Mouse (Mus musculus): Measurements from ENCODE around the gene Ston2.

DNA sequence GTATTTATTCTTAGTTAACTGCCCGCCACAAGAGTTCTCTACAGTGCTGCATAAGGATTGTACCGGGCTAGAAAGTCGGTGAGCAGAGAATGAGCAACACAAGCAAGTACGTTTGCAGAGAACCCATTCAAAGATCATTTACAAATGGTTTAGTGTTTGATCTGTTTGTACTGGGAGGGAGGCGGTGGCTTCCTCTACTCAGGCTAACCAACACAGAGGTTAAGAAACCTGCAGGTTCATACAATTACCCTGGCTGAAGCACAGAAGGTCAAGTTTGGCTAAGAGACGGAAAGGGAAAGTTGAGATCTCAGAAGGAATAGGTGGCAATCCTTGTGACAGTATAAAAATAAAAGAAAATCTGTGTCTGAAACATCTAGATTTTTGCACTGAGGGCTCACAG lies 72.5 kb downstream of the Ston2 start:
- TF ChIP-seq GATA1 (IDR thresholded peaks at IDR 0.05; ENCODE audit: low read length) (no peak), TAL1 (IDR thresholded peaks at IDR 0.05; ENCODE audit: low read length) (no peak)
